Mouse (Mus musculus): ENCODE results near the gene Pcp2. TPM values are rescaled to one million over a fixed set of nuclear protein-coding genes. Genes with fewer than 3 reads are reported as not detected.
"Not testable (repeated sequence)": the region's sequence is repeated elsewhere in the genome, so short reads cannot be mapped to it uniquely, and the experiment has no call there.

Pcp2 gene
- polyA plus RNA-seq, 1 experiment from 2014 or later, result 0.29 TPM

GRCm38 (mm10) chr8:3581961-3582360 lies 43.4 kb downstream of the Pcp2 start:
- not testable (repeated sequence) for H3K4me3 ChIP-seq (ENCODE audit: low read length); H3K27ac ChIP-seq (ENCODE audit: low read length); H3K27me3 ChIP-seq (replicated peaks; ENCODE audit: control insufficient read depth, insufficient read depth, low read length); H3K9ac ChIP-seq (ENCODE audit: low read depth, low read length); H3K4me2 ChIP-seq (ENCODE audit: low read depth, low read length); H3K4me1 ChIP-seq (ENCODE audit: control insufficient read depth, insufficient read depth, low read length); H3K9me3 ChIP-seq (ENCODE audit: control insufficient read depth, low read length); ATAC-seq; H3K36me3 ChIP-seq (ENCODE audit: control insufficient read depth, insufficient read depth, low read length)
- 82% methylated on average over 1 of the region's 3 CpGs for whole genome bisulfite sequencing

DNA sequence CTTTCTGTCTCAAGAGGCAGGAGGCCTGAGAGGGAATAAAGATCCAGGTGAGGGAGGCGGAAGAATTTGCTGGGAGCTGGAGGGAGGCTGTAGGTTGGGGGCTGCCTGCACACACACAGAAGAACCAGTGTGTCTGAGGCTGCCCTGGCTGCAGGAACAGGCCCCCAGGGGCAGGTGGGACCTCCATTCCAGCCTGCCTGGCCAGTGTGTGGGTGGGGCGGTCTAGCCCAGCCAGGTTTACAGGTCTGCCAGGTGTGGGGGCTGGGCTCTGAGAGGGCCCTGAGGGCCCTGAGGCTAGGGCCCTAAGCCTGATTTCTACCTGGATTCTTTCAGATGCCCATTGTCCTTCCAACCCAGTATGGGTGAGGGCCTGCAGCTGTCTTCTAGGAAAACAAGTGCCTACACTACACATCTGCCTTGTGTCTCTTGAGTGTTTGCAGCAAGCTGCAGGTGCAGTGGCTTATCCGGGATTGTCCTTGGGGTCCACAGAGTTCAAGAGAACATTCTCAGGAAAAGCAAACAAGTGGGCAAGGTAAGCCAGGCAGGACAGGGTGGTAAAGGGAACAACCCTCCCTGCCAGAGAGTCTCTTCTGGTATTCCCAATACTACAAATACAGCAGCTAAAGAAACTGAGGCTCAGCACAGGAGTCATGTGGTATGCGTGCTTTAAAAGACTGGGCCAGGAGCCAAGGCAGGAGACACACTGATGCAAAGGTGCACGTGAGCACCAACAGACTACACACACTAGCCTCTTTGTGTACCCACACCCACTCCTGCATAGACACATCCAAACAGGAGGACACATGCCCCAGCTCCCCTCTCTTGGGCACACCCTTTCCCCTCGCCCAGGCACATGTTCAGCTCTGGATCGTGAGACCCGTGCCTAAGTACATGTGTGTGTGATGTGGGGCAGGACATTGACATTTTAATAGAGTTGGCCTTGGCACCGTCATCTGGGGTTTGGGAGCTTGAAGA lies 45.7 kb downstream of the Pcp2 start:
- 59% methylated on average over 9 of the region's 9 CpGs for WGBS
- H3K27me3 ChIP-seq (replicated peaks; ENCODE audit: control insufficient read depth, insufficient read depth, low read length), result no peaks in the 10 kb centered on the region
- H3K9ac ChIP-seq (ENCODE audit: low read depth, low read length), result peak overlapping the region; percentile 34; the same call in 1 of the 2 replicates
- no peak overlapping the region for H3K4me3 ChIP-seq (ENCODE audit: low read length)
- H3K36me3 ChIP-seq (ENCODE audit: control insufficient read depth, insufficient read depth, low read length), result no peaks in the 10 kb centered on the region
- no peaks in the 10 kb centered on the region for H3K9me3 ChIP-seq (ENCODE audit: control insufficient read depth, low read length)
- H3K27ac ChIP-seq (ENCODE audit: low read length), result peak overlapping the region; percentile 55; the same call in 1 of the 2 replicates
- no peak overlapping the region for H3K4me2 ChIP-seq (ENCODE audit: low read depth, low read length)
- ATAC-seq, result peak; percentile 79
- peaks cover 6% of the 10 kb centered on the region; the same call in 1 of the 2 replicates for H3K4me1 ChIP-seq (ENCODE audit: control insufficient read depth, insufficient read depth, low read length)

- Histone ChIP-seq H3K9me3 (ENCODE audit: control insufficient read depth, low read length) (no peaks in the 10 kb centered on the region), H3K4me1 (ENCODE audit: control insufficient read depth, insufficient read depth, low read length) (peaks cover 6% of the 10 kb centered on the region; the same call in 1 of the 2 replicates), H3K4me3 (ENCODE audit: low read length) (no peak overlapping the region), H3K27ac (ENCODE audit: low read length) (no peak overlapping the region), H3K36me3 (ENCODE audit: control insufficient read depth, insufficient read depth, low read length) (no peaks in the 10 kb centered on the region), H3K27me3 (replicated peaks; ENCODE audit: control insufficient read depth, insufficient read depth, low read length) (no peaks in the 10 kb centered on the region), H3K4me2 (ENCODE audit: low read depth, low read length) (no peak overlapping the region), H3K9ac (ENCODE audit: low read depth, low read length) (no peak overlapping the region)
- WGBS, result 65% methylated on average over 15 of the region's 15 CpGs
- ATAC-seq, result peak; percentile 29
Measured at GRCm38 (mm10) chr8:3576211-3576960, 49.0 kb downstream of the Pcp2 start.

DNA sequence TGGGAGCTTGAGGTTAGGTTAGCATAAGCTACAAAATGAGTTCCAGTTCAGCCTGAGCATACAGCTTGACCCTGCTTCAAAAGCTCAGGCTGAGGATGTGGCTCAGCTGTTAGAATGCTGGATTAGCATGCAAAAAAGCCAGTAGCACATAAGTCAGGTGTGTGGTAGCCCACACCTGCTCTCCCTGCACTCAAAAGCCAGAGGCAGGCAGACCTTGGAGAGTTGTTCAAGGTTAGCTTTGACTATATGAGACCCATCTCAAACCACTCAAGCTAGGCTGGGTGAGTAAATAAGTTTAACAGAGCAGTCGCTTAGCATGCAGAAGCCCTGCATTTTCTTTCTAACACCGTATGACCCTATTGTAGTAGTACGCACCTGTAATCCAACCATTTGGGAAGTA lies 50.8 kb downstream of the Pcp2 start:
- peaks cover 4% of the 10 kb centered on the region; the same call in 1 of the 2 replicates for H3K4me1 ChIP-seq (ENCODE audit: control insufficient read depth, insufficient read depth, low read length)
- H3K27me3 ChIP-seq (replicated peaks; ENCODE audit: control insufficient read depth, insufficient read depth, low read length), result no peaks in the 10 kb centered on the region
- H3K27ac ChIP-seq (ENCODE audit: low read length), result no peak overlapping the region
- no peak overlapping the region for H3K4me2 ChIP-seq (ENCODE audit: low read depth, low read length)
- H3K36me3 ChIP-seq (ENCODE audit: control insufficient read depth, insufficient read depth, low read length), result no peaks in the 10 kb centered on the region
- H3K9me3 ChIP-seq (ENCODE audit: control insufficient read depth, low read length), result no peaks in the 10 kb centered on the region
- no peak overlapping the region for H3K4me3 ChIP-seq (ENCODE audit: low read length)
- 94% methylated on average over 3 of the region's 3 CpGs for WGBS
- no peak for ATAC-seq
- H3K9ac ChIP-seq (ENCODE audit: low read depth, low read length), result no peak overlapping the region

Other genes with a start within 250 kb of the Pcp2 start
- gene Arhgef18, start 232.5 kb downstream of the Pcp2 start, polyA plus RNA-seq (2015; fragmentation: Nextera tagmentation; extraction: Ambion mirVana), result 8.2 and 8.4 TPM in 2 replicates
- 17.4 and 17.9 TPM in 2 replicates for gene Pex11g, start 157.9 kb downstream of the Pcp2 start, polyA plus RNA-seq (2015; fragmentation: Nextera tagmentation; extraction: Ambion mirVana)
- not detected in 2 replicates for gene Tex45, start 154.7 kb downstream of the Pcp2 start, polyA plus RNA-seq (2015; fragmentation: Nextera tagmentation; extraction: Ambion mirVana)
- 30.3 and 31.4 TPM in 2 replicates for gene Zfp358, start 132.4 kb downstream of the Pcp2 start, polyA plus RNA-seq (2015; fragmentation: Nextera tagmentation; extraction: Ambion mirVana)
- gene Mcoln1, start 125.1 kb downstream of the Pcp2 start, polyA plus RNA-seq (2015; fragmentation: Nextera tagmentation; extraction: Ambion mirVana), result 73.6 and 94.9 TPM in 2 replicates
- gene Pnpla6, start 110.2 kb downstream of the Pcp2 start, polyA plus RNA-seq (2015; fragmentation: Nextera tagmentation; extraction: Ambion mirVana), result 39.9 and 43.3 TPM in 2 replicates
- 5.7 and 6.1 TPM in 2 replicates for gene C330021F23Rik, start 57.6 kb downstream of the Pcp2 start, polyA plus RNA-seq (2015; fragmentation: Nextera tagmentation; extraction: Ambion mirVana)
- 23.4 and 26.1 TPM in 2 replicates for gene Camsap3, start 38.3 kb downstream of the Pcp2 start, polyA plus RNA-seq (2015; fragmentation: Nextera tagmentation; extraction: Ambion mirVana)
- 45.9 and 48.1 TPM in 2 replicates for gene Xab2, start 4.2 kb downstream of the Pcp2 start, polyA plus RNA-seq (2015; fragmentation: Nextera tagmentation; extraction: Ambion mirVana)
- gene Pet100, start 4.0 kb downstream of the Pcp2 start, polyA plus RNA-seq (2015; fragmentation: Nextera tagmentation; extraction: Ambion mirVana), result 86.6 and 86.9 TPM in 2 replicates
- gene Stxbp2, start 5.4 kb upstream of the Pcp2 start, polyA plus RNA-seq (2015; fragmentation: Nextera tagmentation; extraction: Ambion mirVana), result 161 and 169 TPM in 2 replicates
- gene Retn, start 30.2 kb upstream of the Pcp2 start, polyA plus RNA-seq (2015; fragmentation: Nextera tagmentation; extraction: Ambion mirVana), result not detected in 2 replicates
- gene Mcemp1, start 40.2 kb upstream of the Pcp2 start, polyA plus RNA-seq (2015; fragmentation: Nextera tagmentation; extraction: Ambion mirVana), result 0.29 and 0.62 TPM in 2 replicates
- 7.3 and 8.3 TPM in 2 replicates for gene Fcor, start 46.8 kb upstream of the Pcp2 start, polyA plus RNA-seq (2015; fragmentation: Nextera tagmentation; extraction: Ambion mirVana)
- gene Trappc5, start 50.8 kb upstream of the Pcp2 start, polyA plus RNA-seq (2015; fragmentation: Nextera tagmentation; extraction: Ambion mirVana), result 35.0 and 38.8 TPM in 2 replicates
- 0.06 TPM in 1 of 2 replicates, not detected in the other for gene Fcer2a, start 68.6 kb upstream of the Pcp2 start, polyA plus RNA-seq (2015; fragmentation: Nextera tagmentation; extraction: Ambion mirVana)
- gene Clec4g, start 95.1 kb upstream of the Pcp2 start, polyA plus RNA-seq (2015; fragmentation: Nextera tagmentation; extraction: Ambion mirVana), result 0.37 TPM in 1 of 2 replicates, not detected in the other
- gene Cd209a, start 123.4 kb upstream of the Pcp2 start, polyA plus RNA-seq (2015; fragmentation: Nextera tagmentation; extraction: Ambion mirVana), result 0.12 and 0.20 TPM in 2 replicates
- gene Cd209e, start 228.8 kb upstream of the Pcp2 start, polyA plus RNA-seq (2015; fragmentation: Nextera tagmentation; extraction: Ambion mirVana), result not detected in 2 replicates